In genomic region chr2:153085556-153085955, GRCm38 (mm10) we compare ENCODE assay signal across 20 mouse cellular contexts. TPM values are rescaled to one million over a fixed set of nuclear protein-coding genes. Genes with fewer than 3 reads are reported as not detected.
"Had no signal": no experiment of that assay in that cellular context is flagged by ENCODE, and none has a peak within 500 bp of the region (broad histone marks: within the 10 kb centered on the region; RNA-seq: fewer than 3 reads in every experiment).

No protein-coding gene starts in this region.

- H3K4me3 ChIP-seq: neural tube, embryonic 15.5 days; stomach, embryonic 15.5 days had no signal

- H3K9me3 ChIP-seq: neural tube, embryonic 15.5 days; stomach, embryonic 15.5 days had no signal

- H3K27ac ChIP-seq: neural tube, embryonic 15.5 days; stomach, embryonic 15.5 days; stomach, postnatal 0 days had no signal

- H3K9ac ChIP-seq: neural tube, embryonic 15.5 days; stomach, embryonic 15.5 days had no signal

- H3K27me3 ChIP-seq: neural tube, embryonic 15.5 days; stomach, embryonic 15.5 days had no signal

- DNase-seq: retina, postnatal 1 day; right cerebral cortex, adult 18-20 months; right cerebral cortex, postnatal 14 days; right cerebral cortex, postnatal 25 days; right cerebral cortex, postnatal 4 days; spleen, adult 18-20 months; thymus, adult 18-20 months; thymus, adult 2 months; thymus, postnatal 14 days; thymus, postnatal 25 days; thymus, postnatal 36 days; thymus, postnatal 4 days had no signal

- H3K4me1 ChIP-seq: neural tube, embryonic 15.5 days; stomach, embryonic 15.5 days had no signal

- H3K36me3 ChIP-seq: neural tube, embryonic 15.5 days; stomach, embryonic 15.5 days had no signal

- H3K4me2 ChIP-seq: neural tube, embryonic 15.5 days; stomach, embryonic 15.5 days had no signal

RNA-seq across cellular contexts. Expression of gene Ccm2l, which starts 19.8 kb away (rescaled TPM):
- total RNA-seq: neutrophil, adult 5-6 weeks had no signal

RNA-seq across cellular contexts. Expression of gene Xkr7, which starts 53.9 kb away (rescaled TPM):
- total RNA-seq: neutrophil, adult 5-6 weeks had no signal
- polyA plus RNA-seq: spleen, adult 2 months; stomach, embryonic 14.5 days; stomach, embryonic 16.5 days; stomach, postnatal 0 days; thymus, postnatal 0 days had no signal
